Mouse (Mus musculus) spleen, adult 2 months (tissue): ENCODE data around the gene Spsb1.

ENCODE experiments used
- CTCF ChIP-seq: fragments of 200-500 bp; IDR thresholded peaks from 2 replicates; pipeline ENCODE4 v1.5.1; 2011; ENCODE audit warnings: mild to moderate bottlenecking, inconsistent platforms; ENCODE audit not compliant: insufficient read depth, insufficient read length, insufficient replicate concordance; ENCODE audit errors: extremely low read depth
- POLR2A ChIP-seq: fragments of 200-500 bp; IDR thresholded peaks from 2 replicates; pipeline ENCODE4 v1.6.1; 2011; ENCODE audit warnings: low read depth, low read length, inconsistent platforms

DNA sequence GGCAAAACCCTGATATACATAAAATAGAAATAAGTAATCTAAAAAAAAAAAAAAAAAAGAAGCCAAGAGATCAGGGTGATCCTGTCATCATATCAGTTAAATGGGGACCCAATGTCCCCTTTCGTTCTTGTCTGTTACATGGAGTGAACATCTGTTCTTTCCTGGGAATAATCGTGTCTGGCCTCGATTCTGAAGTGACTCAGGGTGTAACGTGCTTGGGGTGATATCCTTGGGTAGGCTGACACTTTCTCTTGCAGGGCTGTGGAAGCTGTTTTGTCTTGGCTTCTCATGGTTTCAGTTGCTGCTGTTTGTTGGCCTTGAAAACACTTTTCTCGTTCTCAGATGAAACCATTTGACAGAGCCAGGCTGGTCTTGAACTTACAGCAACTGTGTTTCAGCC lies 105.8 kb downstream of the Spsb1 start:
- TF ChIP-seq CTCF (no peak), POLR2A (no peak)
